Mouse (Mus musculus) limb, embryonic 15.5 days (tissue): ENCODE results near the gene Nfat5. TPM values are rescaled to one million over a fixed set of nuclear protein-coding genes. Genes with fewer than 3 reads are reported as not detected.
A peak's percentile ranks its signal among the peaks of the same experiment; 100 is the strongest.

ENCODE experiments used
- ATAC-seq: fragments of 200-750 bp; cut with Nextera tagmentation; 2 replicates; pipeline ENCODE4 v1.8.0; 2017; ENCODE audit warnings: low read depth, moderate TSS enrichment; ENCODE audit not compliant: insufficient number of reproducible peaks, low FRiP score, low TSS enrichment
- H3K27ac ChIP-seq: fragments of 300-500 bp; sonication (generic); 2 replicates; pipeline ENCODE4 v1.5.1; 2015; ENCODE audit warnings: moderate library complexity, mild to moderate bottlenecking, inconsistent platforms
- H3K27me3 ChIP-seq: fragments of 300-500 bp; sonication (generic); 2 replicates; pipeline ENCODE4 v1.6.1; 2015; ENCODE audit warnings: inconsistent platforms
- H3K36me3 ChIP-seq: fragments of 300-500 bp; sonication (generic); 2 replicates; pipeline ENCODE4 v1.6.1; 2015; ENCODE audit warnings: inconsistent platforms
- H3K4me1 ChIP-seq: fragments of 300-500 bp; sonication (generic); 2 replicates; pipeline ENCODE4 v1.6.1; 2015; ENCODE audit warnings: inconsistent platforms
- H3K4me2 ChIP-seq: fragments of 300-500 bp; sonication (generic); 2 replicates; pipeline ENCODE4 v1.6.1; 2015; ENCODE audit warnings: mild to moderate bottlenecking, inconsistent platforms
- H3K4me3 ChIP-seq: fragments of 300-500 bp; sonication (generic); 2 replicates; pipeline ENCODE4 v1.5.1; 2015; ENCODE audit warnings: mild to moderate bottlenecking, inconsistent platforms
- H3K9ac ChIP-seq: fragments of 300-500 bp; sonication (generic); 2 replicates; pipeline ENCODE4 v1.6.1; 2015; ENCODE audit warnings: inconsistent platforms
- H3K9me3 ChIP-seq: fragments of 300-500 bp; sonication (generic); 2 replicates; pipeline ENCODE4 v1.6.1; 2016; ENCODE audit warnings: inconsistent platforms
- WGBS: fragments of 180-500 bp; shearing (Covaris S2); methylation state at CpG from one replicate; pipeline ENCODE4 v1.1.7; 2015; 5-methylcytosine and 5-hydroxymethylcytosine counted together
- polyA plus RNA-seq: library from polyadenylated mRNA; unstranded; fragments of >200 nt; fragmentation: Nextera tagmentation; extraction: Ambion mirVana; gene quantifications from 2 replicates; pipeline ENCODE4 v1.2.1, GENCODE M21; 2015

The Nfat5 gene
- polyA plus RNA-seq, 1 experiment from 2014 or later: 22.0 TPM

GRCm38 (mm10) chr8:107293641-107294628 lies 665 bp downstream of the Nfat5 start:
- peak; percentile 49; the same call in 1 of the 2 replicates for ATAC-seq
- Histone ChIP-seq H3K9ac (peak overlapping the region; percentile 96), H3K4me3 (peak overlapping the region; percentile 96), H3K36me3 (0 out of 2 replicates have a peak, but pooled peaks cover 3% of the 10 kb centered on the region), H3K4me1 (peaks cover 20% of the 10 kb centered on the region), H3K27ac (peak overlapping the region; percentile 95), H3K27me3 (no peaks in the 10 kb centered on the region), H3K9me3 (no peaks in the 10 kb centered on the region), H3K4me2 (peak overlapping the region; percentile 58)
- WGBS: under 1% methylated on average over 84 of the region's 98 CpGs

GRCm38 (mm10) chr8:107295450-107295849 lies 2.2 kb downstream of the Nfat5 start:
- ATAC-seq: no peak
- no peak overlapping the region for H3K9ac ChIP-seq
- H3K9me3 ChIP-seq: no peaks in the 10 kb centered on the region
- peaks cover 11% of the 10 kb centered on the region for H3K36me3 ChIP-seq
- peak overlapping the region; percentile 8; the same call in 1 of the 2 replicates for H3K4me3 ChIP-seq
- H3K4me1 ChIP-seq: peaks cover 20% of the 10 kb centered on the region
- H3K27ac ChIP-seq: no peak overlapping the region
- 45% methylated on average over 1 of the region's 1 CpGs for WGBS
- peak overlapping the region; percentile 58 for H3K4me2 ChIP-seq
- H3K27me3 ChIP-seq: no peaks in the 10 kb centered on the region

GRCm38 (mm10) chr8:107311876-107312275 lies 18.6 kb downstream of the Nfat5 start:
- no peak for ATAC-seq
- 0 out of 2 replicates have a peak, but pooled peaks cover 3% of the 10 kb centered on the region for H3K4me1 ChIP-seq
- no peak overlapping the region for H3K27ac ChIP-seq
- no peak overlapping the region for H3K9ac ChIP-seq
- H3K9me3 ChIP-seq: no peaks in the 10 kb centered on the region
- H3K4me3 ChIP-seq: no peak overlapping the region
- no peak overlapping the region for H3K4me2 ChIP-seq
- no peaks in the 10 kb centered on the region for H3K27me3 ChIP-seq
- peaks cover 3% of the 10 kb centered on the region; the same call in 1 of the 2 replicates for H3K36me3 ChIP-seq

- no peak overlapping the region for H3K27ac ChIP-seq
- 3% methylated on average over 1 of the region's 1 CpGs for whole genome bisulfite sequencing
- no peak overlapping the region for H3K4me3 ChIP-seq
- H3K9ac ChIP-seq: no peak overlapping the region
- H3K4me2 ChIP-seq: no peak overlapping the region
- no peak for ATAC-seq
- H3K9me3 ChIP-seq: no peaks in the 10 kb centered on the region
- no peaks in the 10 kb centered on the region for H3K4me1 ChIP-seq
- H3K27me3 ChIP-seq: no peaks in the 10 kb centered on the region
- no peaks in the 10 kb centered on the region for H3K36me3 ChIP-seq
Observed at GRCm38 (mm10) chr8:107324142-107324541, 30.9 kb downstream of the Nfat5 start.

GRCm38 (mm10) chr8:107329595-107329994 lies 36.3 kb downstream of the Nfat5 start:
- Histone ChIP-seq H3K9ac (no peak overlapping the region), H3K9me3 (no peaks in the 10 kb centered on the region), H3K4me3 (no peak overlapping the region), H3K4me1 (no peaks in the 10 kb centered on the region), H3K27ac (no peak overlapping the region), H3K4me2 (no peak overlapping the region), H3K36me3 (no peaks in the 10 kb centered on the region), H3K27me3 (no peaks in the 10 kb centered on the region)
- ATAC-seq: no peak
- WGBS: 74% methylated on average over 1 of the region's 1 CpGs

- ATAC-seq: no peak
- no peak overlapping the region for H3K27ac ChIP-seq
- no peaks in the 10 kb centered on the region for H3K27me3 ChIP-seq
- 93% methylated on average over 1 of the region's 1 CpGs for WGBS
- no peak overlapping the region for H3K9ac ChIP-seq
- H3K9me3 ChIP-seq: no peaks in the 10 kb centered on the region
- no peak overlapping the region for H3K4me2 ChIP-seq
- H3K4me1 ChIP-seq: no peaks in the 10 kb centered on the region
- H3K4me3 ChIP-seq: no peak overlapping the region
- peaks cover 7% of the 10 kb centered on the region for H3K36me3 ChIP-seq
Observed at GRCm38 (mm10) chr8:107336480-107336879, 43.2 kb downstream of the Nfat5 start.

- H3K9me3 ChIP-seq: no peaks in the 10 kb centered on the region
- no peaks in the 10 kb centered on the region for H3K27me3 ChIP-seq
- no peak overlapping the region for H3K9ac ChIP-seq
- no peak overlapping the region for H3K27ac ChIP-seq
- H3K4me1 ChIP-seq: no peaks in the 10 kb centered on the region
- H3K36me3 ChIP-seq: peaks cover 69% of the 10 kb centered on the region
- 77% methylated on average over 4 of the region's 4 CpGs for WGBS
- no peak overlapping the region for H3K4me2 ChIP-seq
- ATAC-seq: no peak
- no peak overlapping the region for H3K4me3 ChIP-seq
Observed at GRCm38 (mm10) chr8:107370311-107370710, 77.0 kb downstream of the Nfat5 start.

- Histone ChIP-seq H3K27ac (no peak overlapping the region), H3K9me3 (no peaks in the 10 kb centered on the region), H3K27me3 (no peaks in the 10 kb centered on the region), H3K4me3 (no peak overlapping the region), H3K4me2 (no peak overlapping the region), H3K36me3 (peaks cover 51% of the 10 kb centered on the region), H3K4me1 (no peaks in the 10 kb centered on the region), H3K9ac (no peak overlapping the region)
- WGBS: 94% methylated on average over 3 of the region's 3 CpGs
- no peak for ATAC-seq
Observed at GRCm38 (mm10) chr8:107377346-107377745, 84.1 kb downstream of the Nfat5 start.

GRCm38 (mm10) chr8:107380734-107381133 lies 87.5 kb downstream of the Nfat5 start:
- H3K27me3 ChIP-seq: no peaks in the 10 kb centered on the region
- H3K36me3 ChIP-seq: peaks cover 35% of the 10 kb centered on the region
- no peak overlapping the region for H3K4me2 ChIP-seq
- no peak overlapping the region for H3K27ac ChIP-seq
- no peak overlapping the region for H3K9ac ChIP-seq
- no peaks in the 10 kb centered on the region for H3K9me3 ChIP-seq
- H3K4me3 ChIP-seq: no peak overlapping the region
- ATAC-seq: no peak
- WGBS: 89% methylated on average over 8 of the region's 8 CpGs
- H3K4me1 ChIP-seq: no peaks in the 10 kb centered on the region

- no peak for ATAC-seq
- H3K9me3 ChIP-seq: no peaks in the 10 kb centered on the region
- no peak overlapping the region for H3K4me2 ChIP-seq
- H3K27me3 ChIP-seq: no peaks in the 10 kb centered on the region
- no peak overlapping the region for H3K4me3 ChIP-seq
- WGBS: 92% methylated on average over 4 of the region's 4 CpGs
- no peak overlapping the region for H3K9ac ChIP-seq
- H3K27ac ChIP-seq: no peak overlapping the region
- no peaks in the 10 kb centered on the region for H3K4me1 ChIP-seq
- peaks cover 34% of the 10 kb centered on the region for H3K36me3 ChIP-seq
Observed at GRCm38 (mm10) chr8:107381666-107382065, 88.4 kb downstream of the Nfat5 start.

- Histone ChIP-seq H3K9me3 (no peaks in the 10 kb centered on the region), H3K4me1 (peaks cover 3% of the 10 kb centered on the region; the same call in 1 of the 2 replicates), H3K4me3 (no peak overlapping the region), H3K27ac (no peak overlapping the region), H3K9ac (no peak overlapping the region), H3K27me3 (no peaks in the 10 kb centered on the region), H3K36me3 (peaks cover 30% of the 10 kb centered on the region), H3K4me2 (no peak overlapping the region)
- no peak for ATAC-seq
- WGBS: 73% methylated on average over 4 of the region's 4 CpGs
Observed at GRCm38 (mm10) chr8:107382898-107383297, 89.6 kb downstream of the Nfat5 start.

- Histone ChIP-seq H3K4me3 (no peak overlapping the region), H3K9ac (no peak overlapping the region), H3K9me3 (no peaks in the 10 kb centered on the region), H3K36me3 (peaks cover 14% of the 10 kb centered on the region), H3K4me2 (no peak overlapping the region), H3K27me3 (no peaks in the 10 kb centered on the region), H3K4me1 (peaks cover 21% of the 10 kb centered on the region), H3K27ac (no peak overlapping the region)
- 49% methylated on average over 5 of the region's 5 CpGs for WGBS
- no peak for ATAC-seq
Observed at GRCm38 (mm10) chr8:107384651-107385050, 91.4 kb downstream of the Nfat5 start.
